Mouse (Mus musculus): ENCODE results near the gene Tmem37. TPM values are rescaled to one million over a fixed set of nuclear protein-coding genes. Genes with fewer than 3 reads are reported as not detected.

Gene Tmem37
- polyA plus RNA-seq, 1 experiment from 2014 or later: 6.8 TPM

DNA sequence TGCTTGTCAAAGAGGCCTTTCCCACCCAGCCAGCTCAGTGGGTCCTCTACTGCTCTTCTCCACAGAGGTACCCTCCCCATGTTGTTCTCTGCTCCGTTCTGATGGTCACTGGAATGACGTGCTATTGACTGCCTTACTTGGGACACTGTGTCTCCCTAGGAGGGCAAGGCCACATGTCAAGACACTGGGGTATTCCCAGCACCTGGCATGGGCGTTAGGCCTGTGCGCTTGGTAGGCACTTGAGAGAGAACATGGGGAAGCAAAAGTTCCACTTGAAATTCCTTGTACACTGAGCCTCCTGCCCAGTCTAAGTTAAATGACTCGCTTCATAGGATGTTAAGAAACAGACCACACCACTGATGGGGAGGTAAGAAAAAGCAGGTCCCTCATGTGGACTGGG, 4.8 kb downstream of the Tmem37 start:
- no peaks in the 10 kb centered on the region for H3K36me3 ChIP-seq (ENCODE audit: control insufficient read depth, insufficient read depth, low read length)
- H3K4me2 ChIP-seq: no peak overlapping the region
- no peak overlapping the region for H3K27ac ChIP-seq (ENCODE audit: low read depth, low read length)
- H3K27me3 ChIP-seq (ENCODE audit: control insufficient read depth, insufficient read depth, low read length): peaks cover 10% of the 10 kb centered on the region
- peaks cover 9% of the 10 kb centered on the region; the same call in 1 of the 2 replicates for H3K4me1 ChIP-seq (ENCODE audit: control insufficient read depth, insufficient read depth, low read length)
- no peak overlapping the region for H3K9ac ChIP-seq (ENCODE audit: low read length)
- no peak for DNase-seq (ENCODE audit: low spot score, missing footprints)
- ATAC-seq (ENCODE audit: low FRiP score): no peak
- no peaks in the 10 kb centered on the region for H3K9me3 ChIP-seq (ENCODE audit: control insufficient read depth, low read length)
- WGBS: 81% methylated on average over 5 of the region's 5 CpGs
- no peak overlapping the region for H3K4me3 ChIP-seq (ENCODE audit: low read depth, low read length)

DNA sequence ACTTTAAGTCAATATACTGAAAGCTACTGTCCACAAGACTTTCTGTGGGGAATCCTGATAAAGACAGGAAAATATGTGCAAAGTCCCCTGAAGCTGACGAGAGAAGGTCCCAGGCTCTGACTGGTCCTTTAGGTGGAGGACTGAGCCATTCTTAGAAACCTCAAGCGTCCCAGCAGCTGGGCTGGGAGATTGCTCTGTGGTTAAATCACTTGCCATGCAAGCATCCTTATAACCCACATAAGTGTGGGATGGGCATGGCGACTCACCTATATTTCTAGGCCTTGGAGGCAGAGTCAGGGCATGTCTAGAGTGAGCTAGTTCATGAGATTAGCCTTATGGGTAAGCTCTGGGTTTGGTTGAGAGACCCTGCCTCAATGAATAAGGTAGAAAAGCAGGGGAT, 7.2 kb downstream of the Tmem37 start:
- DNase-seq (ENCODE audit: low spot score, missing footprints) (no peak), ATAC-seq (ENCODE audit: low FRiP score) (no peak)
- Histone ChIP-seq H3K27me3 (ENCODE audit: control insufficient read depth, insufficient read depth, low read length) (no peaks in the 10 kb centered on the region), H3K4me3 (ENCODE audit: low read depth, low read length) (no peak overlapping the region), H3K36me3 (ENCODE audit: control insufficient read depth, insufficient read depth, low read length) (no peaks in the 10 kb centered on the region), H3K9ac (ENCODE audit: low read length) (no peak overlapping the region), H3K4me1 (ENCODE audit: control insufficient read depth, insufficient read depth, low read length) (no peaks in the 10 kb centered on the region), H3K4me2 (no peak overlapping the region), H3K27ac (ENCODE audit: low read depth, low read length) (no peak overlapping the region), H3K9me3 (ENCODE audit: control insufficient read depth, low read length) (no peaks in the 10 kb centered on the region)
- WGBS: 80% methylated on average over 3 of the region's 3 CpGs

DNA sequence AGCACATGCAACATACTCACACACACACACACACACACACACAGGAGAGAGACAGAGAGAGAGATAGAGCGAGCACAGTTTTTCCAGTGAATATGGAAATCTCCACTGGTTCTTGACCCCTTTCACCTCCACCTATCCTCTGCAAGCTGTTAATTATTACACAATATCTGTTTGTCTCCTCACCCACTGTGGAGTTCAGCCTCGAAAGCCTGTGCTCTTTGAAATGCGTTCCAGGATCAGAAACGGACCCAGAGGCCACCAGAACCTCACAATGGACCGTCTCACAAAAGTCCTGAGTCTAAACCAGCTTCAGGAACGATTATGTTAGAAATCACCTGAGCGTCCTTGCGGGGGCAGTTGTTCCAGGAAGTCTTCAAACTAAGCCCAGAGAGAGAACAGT, 7.7 kb downstream of the Tmem37 start:
- H3K4me1 ChIP-seq (ENCODE audit: control insufficient read depth, insufficient read depth, low read length): no peaks in the 10 kb centered on the region
- DNase-seq (ENCODE audit: low spot score, missing footprints): no peak
- H3K9me3 ChIP-seq (ENCODE audit: control insufficient read depth, low read length): no peaks in the 10 kb centered on the region
- no peaks in the 10 kb centered on the region for H3K27me3 ChIP-seq (ENCODE audit: control insufficient read depth, insufficient read depth, low read length)
- H3K27ac ChIP-seq (ENCODE audit: low read depth, low read length): no peak overlapping the region
- H3K9ac ChIP-seq (ENCODE audit: low read length): no peak overlapping the region
- WGBS: 85% methylated on average over 8 of the region's 8 CpGs
- no peak overlapping the region for H3K4me2 ChIP-seq
- H3K4me3 ChIP-seq (ENCODE audit: low read depth, low read length): no peak overlapping the region
- no peak for ATAC-seq (ENCODE audit: low FRiP score)
- H3K36me3 ChIP-seq (ENCODE audit: control insufficient read depth, insufficient read depth, low read length): no peaks in the 10 kb centered on the region

DNA sequence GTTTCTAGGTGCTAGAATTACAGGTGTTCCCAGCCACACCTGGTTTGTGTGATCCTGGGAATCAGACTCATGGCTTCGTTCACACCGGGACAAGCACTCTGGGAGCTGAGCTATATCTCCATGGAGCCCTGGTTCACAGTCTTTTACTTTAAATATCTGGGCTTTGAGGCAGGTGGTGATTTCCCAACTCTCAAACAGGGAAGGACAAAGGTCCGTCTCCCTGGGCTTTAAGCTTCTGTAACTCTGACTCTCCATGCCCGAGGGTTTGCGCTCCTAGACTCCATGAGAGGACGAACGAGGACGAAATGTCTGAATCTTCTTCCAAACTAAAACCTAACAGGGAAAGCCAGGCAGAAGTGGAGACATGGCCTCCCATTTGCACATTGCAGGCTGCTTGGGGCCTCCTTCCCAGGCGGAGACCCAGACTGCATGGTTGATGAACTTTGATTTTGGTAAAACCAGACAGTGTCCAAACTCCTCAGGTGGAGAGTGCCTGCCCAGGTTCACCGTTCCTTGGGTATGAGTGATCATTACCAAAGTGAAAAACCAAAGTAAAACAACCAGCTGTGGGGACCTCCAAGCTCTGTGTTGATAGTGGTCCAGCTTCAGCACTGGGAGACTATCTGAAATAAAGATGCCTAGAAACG, 9.7 kb downstream of the Tmem37 start:
- Histone ChIP-seq H3K27me3 (ENCODE audit: control insufficient read depth, insufficient read depth, low read length) (no peaks in the 10 kb centered on the region), H3K9ac (ENCODE audit: low read length) (no peak overlapping the region), H3K4me3 (ENCODE audit: low read depth, low read length) (no peak overlapping the region), H3K36me3 (ENCODE audit: control insufficient read depth, insufficient read depth, low read length) (no peaks in the 10 kb centered on the region), H3K4me1 (ENCODE audit: control insufficient read depth, insufficient read depth, low read length) (no peaks in the 10 kb centered on the region), H3K27ac (ENCODE audit: low read depth, low read length) (no peak overlapping the region), H3K4me2 (no peak overlapping the region), H3K9me3 (ENCODE audit: control insufficient read depth, low read length) (no peaks in the 10 kb centered on the region)
- no peak for DNase-seq (ENCODE audit: low spot score, missing footprints)
- 92% methylated on average over 11 of the region's 11 CpGs for WGBS
- no peak for ATAC-seq (ENCODE audit: low FRiP score)

DNA sequence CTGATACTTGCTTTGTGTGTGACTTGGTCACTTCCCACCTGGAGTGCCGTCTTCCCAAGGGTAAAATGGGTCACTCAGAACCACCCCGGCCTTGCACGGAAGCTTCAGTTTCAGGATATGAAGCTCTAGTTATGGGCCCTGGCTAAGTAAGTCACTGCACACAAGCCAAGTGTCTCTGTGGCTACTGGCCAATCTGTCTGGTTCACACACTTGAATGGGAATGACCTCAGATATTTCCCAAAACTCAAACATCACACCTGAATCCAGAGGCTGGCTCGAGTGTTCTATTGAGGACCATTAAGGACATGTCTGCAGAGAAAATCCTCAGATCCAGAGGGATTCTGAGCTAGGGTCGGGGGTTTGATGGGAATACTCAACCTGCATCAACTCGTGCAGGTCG, 11.6 kb downstream of the Tmem37 start:
- H3K4me3 ChIP-seq (ENCODE audit: low read depth, low read length): no peak overlapping the region
- no peak for ATAC-seq (ENCODE audit: low FRiP score)
- no peaks in the 10 kb centered on the region for H3K4me1 ChIP-seq (ENCODE audit: control insufficient read depth, insufficient read depth, low read length)
- no peak overlapping the region for H3K4me2 ChIP-seq
- no peaks in the 10 kb centered on the region for H3K27me3 ChIP-seq (ENCODE audit: control insufficient read depth, insufficient read depth, low read length)
- no peaks in the 10 kb centered on the region for H3K9me3 ChIP-seq (ENCODE audit: control insufficient read depth, low read length)
- DNase-seq (ENCODE audit: low spot score, missing footprints): no peak
- no peak overlapping the region for H3K9ac ChIP-seq (ENCODE audit: low read length)
- 92% methylated on average over 7 of the region's 7 CpGs for WGBS
- no peaks in the 10 kb centered on the region for H3K36me3 ChIP-seq (ENCODE audit: control insufficient read depth, insufficient read depth, low read length)
- H3K27ac ChIP-seq (ENCODE audit: low read depth, low read length): no peak overlapping the region

DNA sequence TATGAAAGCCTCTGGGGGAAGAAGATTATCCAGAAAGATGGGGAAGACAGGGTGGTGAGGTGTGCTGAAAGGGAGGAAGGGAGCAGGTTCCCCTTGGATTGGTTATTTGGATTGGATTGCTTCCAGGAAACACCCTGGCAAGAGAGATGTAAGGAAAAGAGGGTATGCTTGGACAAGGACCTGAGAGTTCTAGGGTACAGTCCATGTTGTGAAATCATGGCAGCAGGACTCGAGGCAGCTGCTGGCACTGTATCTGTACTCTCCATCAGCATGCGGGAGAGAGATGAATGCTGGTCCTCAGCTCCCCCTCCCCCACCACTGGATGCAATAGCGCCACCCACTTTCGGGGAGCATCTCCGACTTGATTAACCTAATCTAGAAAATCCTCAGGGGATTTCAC, 13.2 kb downstream of the Tmem37 start:
- no peaks in the 10 kb centered on the region for H3K36me3 ChIP-seq (ENCODE audit: control insufficient read depth, insufficient read depth, low read length)

DNA sequence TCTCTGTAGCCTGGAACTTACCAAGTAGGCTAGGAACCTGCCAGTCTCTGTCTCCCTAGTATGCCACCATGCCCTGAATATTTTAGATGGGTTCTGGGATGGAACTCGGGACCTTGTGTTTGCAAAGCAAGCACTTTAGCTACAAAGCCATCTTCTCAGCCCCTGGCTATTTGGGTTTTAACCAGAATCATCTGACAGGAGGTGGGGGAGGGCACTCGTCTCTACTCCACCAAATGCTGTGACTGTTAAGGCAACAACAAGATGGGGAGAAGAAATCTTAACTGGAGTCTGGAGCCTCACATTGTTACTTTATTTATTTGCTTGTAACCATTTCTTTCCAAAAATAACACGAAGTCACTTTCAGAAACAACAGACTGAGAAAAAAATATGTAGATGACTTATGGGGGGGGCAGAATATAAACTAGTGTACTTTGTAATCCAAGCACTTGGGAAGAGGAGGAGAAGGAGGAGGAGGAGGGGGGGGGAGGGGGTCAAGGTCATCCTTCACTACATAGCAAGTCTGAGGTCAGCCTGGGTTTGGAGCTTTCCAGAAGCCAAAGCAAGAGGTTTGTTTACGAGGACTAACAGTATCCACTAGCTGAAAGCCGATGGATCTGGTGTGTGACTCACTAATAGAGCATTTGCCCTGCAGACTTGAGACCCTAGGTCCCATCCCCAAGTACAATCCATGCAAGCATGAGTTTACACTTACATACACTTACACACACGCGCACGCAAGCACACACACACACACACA, 16.0 kb downstream of the Tmem37 start:
- Histone ChIP-seq H3K27ac (ENCODE audit: low read depth, low read length) (no peak overlapping the region), H3K4me2 (no peak overlapping the region), H3K36me3 (ENCODE audit: control insufficient read depth, insufficient read depth, low read length) (no peaks in the 10 kb centered on the region), H3K27me3 (ENCODE audit: control insufficient read depth, insufficient read depth, low read length) (no peaks in the 10 kb centered on the region), H3K9me3 (ENCODE audit: control insufficient read depth, low read length) (no peaks in the 10 kb centered on the region), H3K4me1 (ENCODE audit: control insufficient read depth, insufficient read depth, low read length) (no peaks in the 10 kb centered on the region), H3K4me3 (ENCODE audit: low read depth, low read length) (no peak overlapping the region), H3K9ac (ENCODE audit: low read length) (no peak overlapping the region)
- ATAC-seq (ENCODE audit: low FRiP score): no peak
- WGBS: 77% methylated on average over 8 of the region's 8 CpGs
- no peak for DNase-seq (ENCODE audit: low spot score, missing footprints)

More for the DNA sequence above, 13.2 kb downstream of the Tmem37 start:
- DNase-seq (ENCODE audit: low spot score, missing footprints) (no peak), ATAC-seq (ENCODE audit: low FRiP score) (no peak)
- Histone ChIP-seq H3K4me3 (ENCODE audit: low read depth, low read length) (no peak overlapping the region), H3K4me2 (no peak overlapping the region), H3K9me3 (ENCODE audit: control insufficient read depth, low read length) (no peaks in the 10 kb centered on the region), H3K9ac (ENCODE audit: low read length) (no peak overlapping the region), H3K4me1 (ENCODE audit: control insufficient read depth, insufficient read depth, low read length) (no peaks in the 10 kb centered on the region), H3K27ac (ENCODE audit: low read depth, low read length) (no peak overlapping the region), H3K27me3 (ENCODE audit: control insufficient read depth, insufficient read depth, low read length) (no peaks in the 10 kb centered on the region)
- 66% methylated on average over 5 of the region's 5 CpGs for WGBS

DNA sequence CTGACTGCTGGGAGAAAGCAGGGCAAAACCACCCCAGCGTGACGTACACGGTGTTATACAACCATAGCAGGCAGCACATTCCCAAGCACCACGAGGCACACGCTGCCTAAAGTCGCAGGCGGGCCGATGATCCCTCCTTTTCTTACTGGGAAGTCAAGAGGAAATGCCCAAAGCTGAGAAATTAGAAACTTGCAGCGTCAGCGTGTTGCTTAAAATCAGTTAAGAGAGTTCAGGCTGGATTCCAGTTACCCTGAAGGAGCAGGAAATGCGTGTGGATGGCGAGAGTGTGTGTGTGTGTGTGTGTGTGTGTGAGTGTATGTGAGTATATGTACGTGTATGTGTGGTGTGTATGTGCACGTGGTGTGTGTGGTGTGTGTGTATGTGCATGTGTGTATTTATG, 16.8 kb downstream of the Tmem37 start:
- Histone ChIP-seq H3K4me1 (ENCODE audit: control insufficient read depth, insufficient read depth, low read length) (no peaks in the 10 kb centered on the region), H3K27me3 (ENCODE audit: control insufficient read depth, insufficient read depth, low read length) (no peaks in the 10 kb centered on the region), H3K9ac (ENCODE audit: low read length) (no peak overlapping the region), H3K4me3 (ENCODE audit: low read depth, low read length) (no peak overlapping the region), H3K27ac (ENCODE audit: low read depth, low read length) (no peak overlapping the region), H3K9me3 (ENCODE audit: control insufficient read depth, low read length) (no peaks in the 10 kb centered on the region), H3K4me2 (no peak overlapping the region), H3K36me3 (ENCODE audit: control insufficient read depth, insufficient read depth, low read length) (no peaks in the 10 kb centered on the region)
- ATAC-seq (ENCODE audit: low FRiP score) (no peak), DNase-seq (ENCODE audit: low spot score, missing footprints) (no peak)
- WGBS: 75% methylated on average over 14 of the region's 14 CpGs

DNA sequence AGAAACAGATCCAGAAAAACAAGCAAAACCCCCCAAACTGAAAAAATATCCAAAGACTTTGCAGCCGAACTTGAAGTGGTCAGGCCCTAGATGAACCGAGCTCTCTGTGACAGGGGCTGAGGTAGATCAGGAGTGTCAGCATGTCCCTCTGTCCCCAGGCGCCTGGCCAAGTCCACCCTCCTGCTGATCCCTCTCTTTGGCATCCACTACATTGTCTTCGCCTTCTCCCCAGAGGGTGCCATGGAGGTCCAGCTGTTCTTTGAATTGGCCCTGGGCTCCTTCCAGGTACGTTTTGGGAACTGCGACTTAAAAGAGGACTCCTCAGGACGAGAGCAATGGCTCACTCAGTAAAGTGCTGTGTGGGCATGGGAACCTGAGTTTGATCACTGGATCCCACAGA, 17.6 kb downstream of the Tmem37 start:
- no peak overlapping the region for H3K27ac ChIP-seq (ENCODE audit: low read depth, low read length)
- H3K4me3 ChIP-seq (ENCODE audit: low read depth, low read length): no peak overlapping the region
- whole genome bisulfite sequencing: 66% methylated on average over 7 of the region's 7 CpGs
- no peak overlapping the region for H3K9ac ChIP-seq (ENCODE audit: low read length)
- no peaks in the 10 kb centered on the region for H3K27me3 ChIP-seq (ENCODE audit: control insufficient read depth, insufficient read depth, low read length)
- ATAC-seq (ENCODE audit: low FRiP score): no peak
- H3K4me2 ChIP-seq: no peak overlapping the region
- H3K36me3 ChIP-seq (ENCODE audit: control insufficient read depth, insufficient read depth, low read length): no peaks in the 10 kb centered on the region
- no peak for DNase-seq (ENCODE audit: low spot score, missing footprints)
- H3K9me3 ChIP-seq (ENCODE audit: control insufficient read depth, low read length): no peaks in the 10 kb centered on the region
- H3K4me1 ChIP-seq (ENCODE audit: control insufficient read depth, insufficient read depth, low read length): no peaks in the 10 kb centered on the region
